Mouse (Mus musculus) liver, embryonic 14.5 days (tissue): Measurements from ENCODE around the gene Foxn3. TPM values are rescaled to one million over a fixed set of nuclear protein-coding genes. Genes with fewer than 3 reads are reported as not detected.

Source experiments
- ATAC-seq: fragments of 200-750 bp; cut with Nextera tagmentation; 2 replicates; pipeline ENCODE4 v1.8.0; 2017; ENCODE audit warnings: moderate number of reproducible peaks, mild to moderate bottlenecking, moderate library complexity; ENCODE audit not compliant: insufficient read depth
- DNase-seq, 3 experiments: peaks; one replicate each; pipeline ENCODE4 v3.0.0-alpha.2; 2012 to 2013; ENCODE audit warnings: low read depth in 3 of 3, low spot score in 3 of 3
- H3K27ac ChIP-seq: fragments of 300-500 bp; sonication (generic); 2 replicates; pipeline ENCODE4 v1.5.1; 2014; ENCODE audit warnings: moderate library complexity, mild to moderate bottlenecking, control low read depth, inconsistent platforms
- H3K27me3 ChIP-seq: fragments of 300-500 bp; sonication (generic); 2 replicates; pipeline ENCODE4 v1.6.1; 2014; ENCODE audit warnings: mild to moderate bottlenecking, low read length, moderate library complexity; ENCODE audit not compliant: control insufficient read depth, insufficient read depth
- H3K36me3 ChIP-seq: fragments of 300-500 bp; sonication (generic); replicated peaks from 2 replicates; pipeline ENCODE4 v1.6.1; 2014; ENCODE audit warnings: low read depth; ENCODE audit not compliant: control insufficient read depth, insufficient read depth
- H3K4me1 ChIP-seq, 2 experiments: fragments of 200-500 bp in 1 of 2; fragments of 300-500 bp in 1 of 2; sonication (generic) in 1 of 2; replicated peaks; 2 replicates each; pipeline ENCODE4 v1.6.1; 2012 to 2014; ENCODE audit warnings: antibody characterized with exemption in 1 of 2, inconsistent platforms in 1 of 2, low read length in 1 of 2; ENCODE audit not compliant: control insufficient read depth in 2 of 2, insufficient read depth in 2 of 2
- H3K4me2 ChIP-seq: fragments of 300-500 bp; sonication (generic); 2 replicates; pipeline ENCODE4 v1.6.1; 2014; ENCODE audit warnings: low read depth, mild to moderate bottlenecking, control low read depth, moderate library complexity
- H3K4me3 ChIP-seq, 2 experiments: fragments of 200-500 bp in 1 of 2; fragments of 300-500 bp in 1 of 2; sonication (generic) in 1 of 2; 2 replicates each; pipeline ENCODE4 v1.5.1; 2012 to 2014; ENCODE audit warnings: low read depth in 2 of 2, low read length in 2 of 2, mild to moderate bottlenecking in 2 of 2, control low read depth in 1 of 2, inconsistent platforms in 1 of 2, moderate library complexity in 1 of 2; ENCODE audit not compliant: insufficient read depth in 1 of 2
- H3K9ac ChIP-seq: fragments of 300-500 bp; sonication (generic); replicated peaks from 2 replicates; pipeline ENCODE4 v1.6.1; 2014; ENCODE audit warnings: mild to moderate bottlenecking, control low read depth, moderate library complexity
- H3K9me3 ChIP-seq: fragments of 300-500 bp; sonication (generic); 2 replicates; pipeline ENCODE4 v1.6.1; 2016; ENCODE audit warnings: low read length, mixed read lengths; ENCODE audit not compliant: control insufficient read depth
- CTCF ChIP-seq: IDR thresholded peaks from 2 replicates; pipeline ENCODE4 v1.5.1; 2016; ENCODE audit warnings: antibody characterized with exemption, low read depth, control low read depth
- EP300 ChIP-seq: IDR thresholded peaks from 2 replicates; pipeline ENCODE4 v1.6.1; 2016; ENCODE audit warnings: antibody characterized with exemption, low read depth
- WGBS: fragments of 180-500 bp; shearing (Covaris S2); extraction: QIAGEN DNeasy Blood & Tissue Kit; methylation state at CpG from one replicate; pipeline ENCODE4 v1.1.7; 2014; ENCODE audit not compliant: insufficient replicate concordance; 5-methylcytosine and 5-hydroxymethylcytosine counted together
- polyA plus RNA-seq, 2 experiments: library from polyadenylated mRNA; depleted of rRNA in 1 of 2; stranded (reverse) in 1 of 2; unstranded in 1 of 2; fragments of >200 nt; fragmentation: Nextera tagmentation in 1 of 2; extraction: Ambion mirVana in 1 of 2; gene quantifications; 2 replicates each; pipeline versions ENCODE4 v1.2.1 to v1.2.3; 2012 to 2014

Gene Foxn3
- polyA plus RNA-seq, 2 experiments: 2.7 to 13.6 TPM

DNA sequence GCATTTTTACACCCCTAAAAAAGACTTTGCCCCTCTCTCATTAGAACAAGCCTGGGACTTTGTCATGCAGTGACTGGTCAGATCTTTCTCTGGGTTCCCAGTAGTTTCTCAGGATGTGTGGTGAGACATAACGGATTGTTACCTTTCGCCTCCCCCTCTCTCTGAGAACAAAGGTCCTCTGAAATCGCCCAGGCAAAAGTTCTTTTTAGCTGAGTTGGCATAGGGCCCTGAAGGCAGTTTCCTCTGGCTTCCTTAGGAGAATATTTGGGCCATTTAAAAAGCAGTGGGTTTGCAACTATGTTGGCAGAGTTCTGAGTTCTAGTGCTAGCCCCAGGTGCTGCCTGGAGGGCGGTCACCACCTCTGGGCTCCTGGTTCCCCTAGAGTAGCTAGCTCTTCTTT is 4.9 kb downstream of the Foxn3 start:
- no peak for ATAC-seq
- WGBS: 50% methylated on average over 4 of the region's 4 CpGs
- Histone ChIP-seq H3K9ac (no peak overlapping the region), H3K9me3 (no peaks in the 10 kb centered on the region), H3K36me3 (no peaks in the 10 kb centered on the region), H3K4me3 (no peak overlapping the region), H3K27me3 (no peaks in the 10 kb centered on the region), H3K4me2 (no peak overlapping the region), H3K4me1 (peaks cover 10 to 34% of the 10 kb centered on the region in 2 experiments; a peak in 3 of 4 replicates), H3K27ac (no peak overlapping the region)
- DNase-seq: no peak
- TF ChIP-seq CTCF (no peak), EP300 (no peak)

DNA sequence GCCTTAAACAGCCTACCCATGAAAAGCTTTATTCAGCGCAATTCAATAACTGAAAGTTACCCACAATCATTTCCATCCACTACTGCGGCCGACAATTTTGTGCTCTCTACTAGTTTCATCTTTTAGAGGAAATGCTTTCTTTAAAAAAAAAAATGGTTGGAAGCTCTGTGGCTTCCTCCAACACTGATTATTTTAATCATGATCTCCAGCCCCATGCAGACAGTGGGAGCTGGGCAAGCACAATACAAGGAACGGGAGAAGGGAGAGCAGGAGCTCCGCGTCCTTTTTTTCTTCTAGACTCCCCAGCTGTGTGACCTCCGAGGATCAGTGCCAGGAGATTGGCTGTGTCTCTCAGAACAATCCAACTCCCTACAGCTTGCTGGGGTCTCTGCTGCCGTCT is 5.9 kb downstream of the Foxn3 start:
- Histone ChIP-seq H3K4me2 (no peak overlapping the region), H3K4me1 (peaks cover 10 to 34% of the 10 kb centered on the region in 2 experiments; a peak in 3 of 4 replicates), H3K36me3 (no peaks in the 10 kb centered on the region), H3K4me3 (no peak overlapping the region), H3K9ac (no peak overlapping the region), H3K9me3 (no peaks in the 10 kb centered on the region), H3K27ac (no peak overlapping the region), H3K27me3 (no peaks in the 10 kb centered on the region)
- 60% methylated on average over 8 of the region's 8 CpGs for WGBS
- DNase-seq (no peak), ATAC-seq (no peak)
- TF ChIP-seq EP300 (no peak), CTCF (no peak)

DNA sequence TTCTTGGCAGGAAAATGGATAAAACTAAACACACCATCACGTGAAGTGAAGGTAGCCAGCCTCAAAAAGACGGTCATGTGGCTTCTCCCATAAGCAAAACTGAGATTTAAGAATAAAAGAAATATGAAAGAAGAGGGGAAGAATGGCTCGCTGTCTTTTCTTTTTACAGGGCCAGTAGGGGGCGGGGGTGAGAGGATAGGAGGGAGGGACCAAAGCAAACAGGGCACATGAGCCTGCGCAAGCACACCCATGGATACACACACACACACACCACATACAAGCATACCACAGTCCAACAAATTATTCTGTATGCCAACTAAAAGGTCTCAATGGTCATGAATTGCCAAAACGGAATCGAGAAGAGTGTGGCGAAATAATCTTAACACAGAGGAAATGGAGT is 12.8 kb downstream of the Foxn3 start:
- H3K4me2 ChIP-seq: no peak overlapping the region
- ATAC-seq: no peak
- no peak for DNase-seq

DNA sequence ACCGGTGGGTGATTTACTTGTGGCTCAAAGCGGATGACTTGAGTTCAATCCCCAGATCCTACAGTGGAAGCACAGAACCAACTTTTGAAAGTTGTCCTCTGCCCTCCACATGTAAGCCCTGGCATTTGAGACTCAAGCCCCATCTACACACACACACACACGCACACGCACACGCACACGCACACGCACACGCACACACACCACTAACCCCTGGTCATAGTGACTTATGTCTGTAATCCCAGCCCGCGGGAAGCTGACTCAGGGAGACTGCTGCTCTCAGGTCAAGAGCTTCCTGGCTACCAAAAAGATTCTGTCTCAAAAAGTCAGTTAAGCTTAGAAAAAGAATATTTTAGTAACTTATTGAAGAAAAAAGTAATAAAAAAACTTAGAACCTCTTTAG is 13.6 kb downstream of the Foxn3 start:
- 82% methylated on average over 10 of the region's 10 CpGs for WGBS
- Histone ChIP-seq H3K4me1 (peaks cover 0 to 4% of the 10 kb centered on the region in 2 experiments; a peak in 1 of 4 replicates), H3K4me3 (no peak overlapping the region), H3K4me2 (no peak overlapping the region), H3K27me3 (no peaks in the 10 kb centered on the region), H3K36me3 (no peaks in the 10 kb centered on the region), H3K27ac (no peak overlapping the region), H3K9me3 (no peaks in the 10 kb centered on the region), H3K9ac (no peak overlapping the region)
- ATAC-seq (no peak), DNase-seq (no peak)
- TF ChIP-seq CTCF (no peak), EP300 (no peak)

More for the DNA sequence above, 12.8 kb downstream of the Foxn3 start:
- Histone ChIP-seq H3K27me3 (no peaks in the 10 kb centered on the region), H3K27ac (no peak overlapping the region), H3K4me3 (no peak overlapping the region), H3K36me3 (no peaks in the 10 kb centered on the region), H3K4me1 (0 out of 4 replicates have a peak, but pooled peaks cover 0 to 4% of the 10 kb centered on the region in 2 experiments), H3K9me3 (no peaks in the 10 kb centered on the region), H3K9ac (no peak overlapping the region)
- WGBS: 53% methylated on average over 8 of the region's 8 CpGs
- TF ChIP-seq EP300 (no peak), CTCF (peak; percentile 52)

DNA sequence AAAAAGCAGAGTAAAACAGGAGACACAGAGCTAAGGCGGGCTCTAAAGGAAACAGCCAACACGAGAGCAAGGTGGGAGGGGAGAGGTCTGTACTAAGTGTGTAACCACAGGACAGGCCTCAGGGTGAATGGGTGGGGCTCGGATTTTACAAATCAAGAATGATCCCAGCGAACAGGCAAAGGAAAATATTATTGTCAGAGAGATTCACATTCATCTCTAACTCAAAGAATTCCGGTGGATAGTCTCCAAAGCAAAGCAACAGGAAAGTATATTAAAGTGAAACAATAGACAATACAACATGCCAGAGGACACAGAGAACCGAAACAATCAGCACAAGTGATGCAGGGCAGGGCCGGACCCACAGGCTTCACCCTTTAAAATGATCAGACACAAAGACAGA is 15.0 kb downstream of the Foxn3 start:
- no peak for TF ChIP-seq EP300
- TF ChIP-seq CTCF: no peak
- no peak overlapping the region for H3K9ac ChIP-seq
- no peak for DNase-seq
- 33% methylated on average over 7 of the region's 7 CpGs for WGBS
- no peak overlapping the region for H3K27ac ChIP-seq
- no peak overlapping the region for H3K4me2 ChIP-seq
- no peaks in the 10 kb centered on the region for H3K27me3 ChIP-seq
- peaks cover 0 to 7% of the 10 kb centered on the region in 2 experiments; a peak in 2 of 4 replicates for H3K4me1 ChIP-seq
- H3K4me3 ChIP-seq: no peak overlapping the region
- no peaks in the 10 kb centered on the region for H3K36me3 ChIP-seq
- no peak for ATAC-seq
- no peaks in the 10 kb centered on the region for H3K9me3 ChIP-seq
